Mouse (Mus musculus) ES-Bruce4 (cell line): ENCODE data around the gene Blm. TPM values are rescaled to one million over a fixed set of nuclear protein-coding genes. Genes with fewer than 3 reads are reported as not detected.

Source experiments
- H3K27ac ChIP-seq: 2 replicates; pipeline ENCODE4 v1.5.1; 2012; ENCODE audit warnings: low read length, inconsistent platforms; ENCODE audit not compliant: insufficient read depth
- H3K27me3 ChIP-seq: 2 replicates; pipeline ENCODE4 v1.6.1; 2012; ENCODE audit warnings: mild to moderate bottlenecking, low read length, inconsistent platforms; ENCODE audit not compliant: control insufficient read depth, poor library complexity, insufficient read depth, severe bottlenecking
- H3K36me3 ChIP-seq: 2 replicates; pipeline ENCODE4 v1.6.1; 2012; ENCODE audit warnings: inconsistent platforms, mild to moderate bottlenecking, low read length, moderate library complexity; ENCODE audit not compliant: control insufficient read depth, poor library complexity, insufficient read depth, severe bottlenecking
- H3K4me1 ChIP-seq: one replicate; pipeline ENCODE4 v1.8.1; 2011; ENCODE audit warnings: low read length; ENCODE audit not compliant: control insufficient read depth, insufficient read depth
- H3K4me3 ChIP-seq: 2 replicates; pipeline ENCODE4 v1.5.1; 2011; ENCODE audit warnings: low read depth, mild to moderate bottlenecking, low read length
- H3K9ac ChIP-seq: 2 replicates; pipeline ENCODE4 v1.6.1; 2012; ENCODE audit warnings: low read depth, mild to moderate bottlenecking, inconsistent platforms; ENCODE audit not compliant: poor library complexity, severe bottlenecking
- H3K9me3 ChIP-seq: replicated peaks from 2 replicates; pipeline ENCODE4 v1.6.1; 2012; ENCODE audit warnings: mild to moderate bottlenecking, low read length, inconsistent platforms; ENCODE audit not compliant: control insufficient read depth, poor library complexity, insufficient read depth, severe bottlenecking
- CTCF ChIP-seq: IDR thresholded peaks from one replicate; pipeline ENCODE4 v1.8.1; 2011; ENCODE audit warnings: low read depth, low read length
- EP300 ChIP-seq: IDR thresholded peaks from 2 replicates; pipeline ENCODE4 v1.6.1; 2011; ENCODE audit warnings: low read depth, low read length; ENCODE audit not compliant: insufficient read depth
- POLR2A ChIP-seq: IDR thresholded peaks from one replicate; pipeline ENCODE4 v1.8.1; 2011; ENCODE audit warnings: low read length; ENCODE audit not compliant: insufficient read depth
- polyA plus RNA-seq: library from polyadenylated mRNA; stranded (reverse); fragments of >200 nt; gene quantifications from 2 replicates; pipeline ENCODE4 v1.2.4, GENCODE M21; 2011; ENCODE audit warnings: low read depth; ENCODE audit not compliant: missing spikeins, insufficient read depth, insufficient read length

The Blm gene
- polyA plus RNA-seq, 1 experiment: 139 TPM

GRCm38 (mm10) chr7:80575750-80576149 is 40.8 kb upstream of the Blm start:
- Histone ChIP-seq H3K27me3 (no peaks in the 10 kb centered on the region), H3K4me3 (no peak overlapping the region), H3K27ac (no peak overlapping the region), H3K36me3 (no peaks in the 10 kb centered on the region), H3K9ac (no peak overlapping the region), H3K4me1 (peaks cover 2% of the 10 kb centered on the region), H3K9me3 (no peaks in the 10 kb centered on the region)
- no peak for TF ChIP-seq POLR2A
- TF ChIP-seq EP300: no peak
- TF ChIP-seq CTCF: no peak

DNA sequence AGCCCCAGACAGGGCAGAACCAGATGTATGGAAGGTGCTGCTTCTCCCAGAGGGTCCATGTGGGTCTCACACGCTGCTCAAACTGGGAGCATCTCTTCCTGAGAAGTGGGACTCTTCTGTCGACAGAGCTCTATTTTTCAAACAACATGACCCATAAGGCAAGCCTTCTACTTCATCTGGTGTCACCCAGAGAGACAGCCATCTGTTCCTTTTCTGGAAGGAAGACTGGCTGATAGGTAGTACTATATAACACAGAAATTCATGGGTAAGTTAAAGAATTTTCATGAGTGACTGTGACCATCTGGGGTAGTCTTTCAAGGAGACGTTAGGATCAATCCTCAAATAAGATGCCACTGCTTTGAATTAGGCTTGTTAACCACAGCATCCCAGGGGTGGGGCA is 38.2 kb upstream of the Blm start:
- Histone ChIP-seq H3K4me3 (no peak overlapping the region), H3K9ac (no peak overlapping the region), H3K27me3 (no peaks in the 10 kb centered on the region), H3K4me1 (peaks cover 2% of the 10 kb centered on the region), H3K9me3 (no peaks in the 10 kb centered on the region), H3K36me3 (no peaks in the 10 kb centered on the region), H3K27ac (no peak overlapping the region)
- TF ChIP-seq EP300: no peak
- TF ChIP-seq CTCF: no peak
- TF ChIP-seq POLR2A: no peak

GRCm38 (mm10) chr7:80567982-80568381 is 33.1 kb upstream of the Blm start:
- TF ChIP-seq POLR2A (no peak), CTCF (no peak), EP300 (no peak)

DNA sequence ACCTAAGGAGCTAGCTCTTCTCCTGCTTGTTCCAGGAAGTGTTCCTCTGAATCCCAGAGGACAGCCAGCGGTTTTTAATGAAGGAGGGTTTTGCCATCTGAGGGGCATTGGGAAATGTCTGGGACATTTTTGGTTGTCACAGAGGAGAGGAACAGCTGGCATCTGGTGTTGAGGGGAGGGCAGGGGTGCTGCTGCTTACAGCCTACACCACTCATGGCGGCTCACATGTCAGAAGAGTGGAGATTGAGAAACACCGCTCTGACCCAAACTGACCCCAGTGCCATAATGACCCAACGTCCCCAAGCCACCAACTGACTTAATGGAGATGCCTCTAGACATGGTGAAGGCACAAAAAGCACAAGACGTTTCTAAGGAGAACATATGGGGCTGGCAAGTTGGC is 27.0 kb upstream of the Blm start:
- no peak overlapping the region for H3K4me3 ChIP-seq
- no peak for TF ChIP-seq EP300
- no peak for TF ChIP-seq CTCF
- TF ChIP-seq POLR2A: no peak

More at GRCm38 (mm10) chr7:80567982-80568381, 33.1 kb upstream of the Blm start:
- no peak overlapping the region for H3K9ac ChIP-seq
- peak overlapping the region; percentile 15; the same call in 1 of the 2 replicates for H3K4me3 ChIP-seq
- H3K36me3 ChIP-seq: no peaks in the 10 kb centered on the region
- H3K27me3 ChIP-seq: no peaks in the 10 kb centered on the region
- H3K9me3 ChIP-seq: no peaks in the 10 kb centered on the region
- H3K27ac ChIP-seq: no peak overlapping the region
- no peaks in the 10 kb centered on the region for H3K4me1 ChIP-seq

DNA sequence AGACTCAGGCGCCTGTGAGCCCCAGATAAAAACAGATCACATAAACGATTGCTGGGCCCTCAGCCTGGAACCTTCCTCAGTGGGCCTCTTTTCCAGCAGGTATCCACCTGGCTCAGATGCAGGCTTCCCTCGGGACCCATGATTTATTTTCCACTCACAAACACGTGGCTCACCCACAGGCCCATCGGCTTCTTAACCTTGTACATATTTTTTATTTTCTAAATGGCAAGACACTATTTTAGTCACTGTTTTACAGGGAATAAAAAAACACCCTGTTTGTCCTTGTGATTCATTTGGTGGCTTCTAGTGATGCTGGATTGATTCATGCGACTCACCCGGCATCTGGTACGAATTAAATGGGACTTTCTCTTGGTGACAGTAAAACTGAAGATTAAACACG is 26.4 kb upstream of the Blm start:
- H3K36me3 ChIP-seq: no peaks in the 10 kb centered on the region
- no peaks in the 10 kb centered on the region for H3K27me3 ChIP-seq
- no peak overlapping the region for H3K27ac ChIP-seq
- H3K4me3 ChIP-seq: no peak overlapping the region
- H3K9ac ChIP-seq: no peak overlapping the region
- no peaks in the 10 kb centered on the region for H3K9me3 ChIP-seq
- TF ChIP-seq POLR2A (no peak), EP300 (no peak), CTCF (no peak)
- no peaks in the 10 kb centered on the region for H3K4me1 ChIP-seq

More for the DNA sequence above, 27.0 kb upstream of the Blm start:
- Histone ChIP-seq H3K9me3 (no peaks in the 10 kb centered on the region), H3K36me3 (no peaks in the 10 kb centered on the region), H3K27me3 (no peaks in the 10 kb centered on the region), H3K27ac (no peak overlapping the region), H3K4me1 (no peaks in the 10 kb centered on the region), H3K9ac (no peak overlapping the region)

DNA sequence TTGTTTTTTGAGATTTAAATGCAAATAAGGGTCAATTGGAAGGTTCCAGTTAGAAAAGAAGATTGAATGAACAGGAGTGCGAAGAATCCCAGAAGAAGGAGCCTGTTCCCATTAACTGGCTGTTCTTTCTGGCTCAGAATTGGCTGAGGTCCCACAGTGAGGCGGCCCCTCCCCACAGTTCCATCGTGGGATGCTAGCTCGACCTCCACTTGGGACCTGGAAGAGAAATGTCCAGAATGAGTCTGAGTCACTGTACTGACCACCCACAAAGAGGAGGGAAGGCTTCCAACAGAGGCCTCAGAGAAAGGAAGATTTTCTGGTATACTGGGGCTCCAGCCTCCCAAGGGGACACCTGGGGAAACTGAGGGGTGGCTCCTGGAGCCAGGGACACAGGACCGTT is 23.7 kb upstream of the Blm start:
- Histone ChIP-seq H3K27ac (no peak overlapping the region), H3K9me3 (no peaks in the 10 kb centered on the region), H3K27me3 (no peaks in the 10 kb centered on the region), H3K36me3 (no peaks in the 10 kb centered on the region), H3K4me1 (no peaks in the 10 kb centered on the region), H3K4me3 (no peak overlapping the region), H3K9ac (no peak overlapping the region)
- no peak for TF ChIP-seq EP300
- TF ChIP-seq CTCF: no peak
- TF ChIP-seq POLR2A: no peak

GRCm38 (mm10) chr7:80558101-80558500 is 23.2 kb upstream of the Blm start:
- no peak overlapping the region for H3K4me3 ChIP-seq
- no peak overlapping the region for H3K9ac ChIP-seq
- H3K27ac ChIP-seq: no peak overlapping the region
- no peaks in the 10 kb centered on the region for H3K27me3 ChIP-seq
- H3K9me3 ChIP-seq: no peaks in the 10 kb centered on the region
- H3K36me3 ChIP-seq: no peaks in the 10 kb centered on the region
- TF ChIP-seq EP300 (no peak), POLR2A (no peak), CTCF (no peak)
- no peaks in the 10 kb centered on the region for H3K4me1 ChIP-seq
